Mouse (Mus musculus): ENCODE measurements around the gene Vmn1r29.
"Not testable (repeated sequence)": the region's sequence is repeated elsewhere in the genome, so short reads cannot be mapped to it uniquely, and the experiment has no call there.

GRCm38 (mm10) chr6:58298511-58298910 lies 2.8 kb upstream of the Vmn1r29 start:
- not testable (repeated sequence) for TF ChIP-seq CTCF (IDR thresholded peaks at IDR 0.05; ENCODE audit: borderline replicate concordance, insufficient read depth, low read depth, low read length); POLR2A (IDR thresholded peaks at IDR 0.05; ENCODE audit: borderline replicate concordance, insufficient read depth, low read length)

Measured in cerebellum, adult 2 months (tissue).